Mouse (Mus musculus) MEL (cell line): ENCODE results near the gene Fmnl2. TPM values are rescaled to one million over a fixed set of nuclear protein-coding genes. Genes with fewer than 3 reads are reported as not detected.

Source experiments
- DNase-seq: peaks from one replicate; pipeline ENCODE4 v3.0.0; 2011; ENCODE audit warnings: low read depth, low spot score
- H3K27ac ChIP-seq: 2 replicates; pipeline ENCODE4 v1.5.1; 2012; ENCODE audit warnings: low read depth, mild to moderate bottlenecking, control low read depth, low read length, moderate library complexity; ENCODE audit not compliant: control insufficient read depth
- H3K27me3 ChIP-seq, 2 experiments: fragments of 150-350 bp in 1 of 2; sonication (generic) in 1 of 2; 2 replicates each; pipeline ENCODE4 v1.6.1; 2012; ENCODE audit warnings: low read length in 2 of 2, mild to moderate bottlenecking in 2 of 2, improper control_type of control experiment in 1 of 2, moderate library complexity in 1 of 2; ENCODE audit not compliant: insufficient read depth in 2 of 2, control insufficient read depth in 1 of 2
- H3K36me3 ChIP-seq, 2 experiments: 2 replicates each; pipeline ENCODE4 v1.6.1; 2012 to 2014; ENCODE audit warnings: low read length in 2 of 2, improper control_type of control experiment in 1 of 2, inconsistent platforms in 1 of 2, mild to moderate bottlenecking in 1 of 2; ENCODE audit not compliant: insufficient read depth in 2 of 2, control insufficient read depth in 1 of 2
- H3K4me1 ChIP-seq, 2 experiments: fragments of 150-350 bp in 1 of 2; sonication (generic) in 1 of 2; 2 replicates each; pipeline ENCODE4 v1.6.1; 2012; ENCODE audit warnings: low read length in 2 of 2, improper control_type of control experiment in 1 of 2, mild to moderate bottlenecking in 1 of 2; ENCODE audit not compliant: insufficient read depth in 2 of 2, control insufficient read depth in 1 of 2
- H3K4me3 ChIP-seq, 2 experiments: fragments of 150-350 bp in 1 of 2; sonication (generic) in 1 of 2; 2 replicates each; pipeline ENCODE4 v1.5.1; 2012; ENCODE audit warnings: low read depth in 2 of 2, low read length in 2 of 2, mild to moderate bottlenecking in 2 of 2, moderate library complexity in 2 of 2, control low read depth in 1 of 2, improper control_type of control experiment in 1 of 2; ENCODE audit not compliant: control insufficient read depth in 1 of 2, insufficient read depth in 1 of 2
- H3K79me2 ChIP-seq: 2 replicates; pipeline ENCODE4 v1.6.1; 2012; ENCODE audit warnings: mild to moderate bottlenecking, low read length, moderate library complexity; ENCODE audit not compliant: control insufficient read depth, poor library complexity, insufficient read depth
- H3K9ac ChIP-seq: 2 replicates; pipeline ENCODE4 v1.6.1; 2012; ENCODE audit warnings: low read depth, mild to moderate bottlenecking, control low read depth, low read length, moderate library complexity; ENCODE audit not compliant: control insufficient read depth, poor library complexity, severe bottlenecking
- H3K9me3 ChIP-seq: fragments of 150-350 bp; sonication (generic); replicated peaks from 2 replicates; pipeline ENCODE4 v1.6.1; 2012; ENCODE audit warnings: mild to moderate bottlenecking, low read length, improper control_type of control experiment, moderate library complexity; ENCODE audit not compliant: insufficient read depth
- BHLHE40 ChIP-seq: IDR thresholded peaks from 2 replicates; pipeline ENCODE4 v1.6.1; 2012; ENCODE audit warnings: low read depth, mild to moderate bottlenecking, inconsistent platforms, low read length, improper control_type of control experiment, borderline replicate concordance
- E2F4 ChIP-seq: IDR thresholded peaks from 2 replicates; pipeline ENCODE4 v1.6.1; 2011; ENCODE audit warnings: low read depth, low read length, improper control_type of control experiment, borderline replicate concordance
- ELF1 ChIP-seq: IDR thresholded peaks from 2 replicates; pipeline ENCODE4 v1.6.1; 2014; ENCODE audit warnings: low read depth, mild to moderate bottlenecking, inconsistent platforms, low read length, improper control_type of control experiment, moderate library complexity
- EP300 ChIP-seq, 2 experiments: IDR thresholded peaks; 2 replicates each; pipeline ENCODE4 v1.6.1; 2011; ENCODE audit warnings: improper control_type of control experiment in 2 of 2, low read length in 2 of 2, low read depth in 1 of 2, mild to moderate bottlenecking in 1 of 2
- GATA1 ChIP-seq: IDR thresholded peaks from 2 replicates; pipeline ENCODE4 v1.6.1; 2011; ENCODE audit warnings: low read depth, low read length, improper control_type of control experiment
- HCFC1 ChIP-seq: IDR thresholded peaks from 2 replicates; pipeline ENCODE4 v1.6.1; 2012; ENCODE audit warnings: low read depth, mild to moderate bottlenecking, inconsistent platforms, low read length, improper control_type of control experiment, moderate library complexity
- JUND ChIP-seq: IDR thresholded peaks from 2 replicates; pipeline ENCODE4 v1.6.1; 2011; ENCODE audit warnings: low read depth, mild to moderate bottlenecking, improper control_type of control experiment, low read length
- MAFK ChIP-seq: IDR thresholded peaks from 2 replicates; pipeline ENCODE4 v1.6.1; 2011; ENCODE audit warnings: low read depth, mild to moderate bottlenecking, low read length, improper control_type of control experiment, borderline replicate concordance
- MAX ChIP-seq: IDR thresholded peaks from 2 replicates; pipeline ENCODE4 v1.6.1; 2011; ENCODE audit warnings: low read length, improper control_type of control experiment
- MEF2A ChIP-seq: IDR thresholded peaks from 2 replicates; pipeline ENCODE4 v1.6.1; 2014; ENCODE audit warnings: low read depth, mild to moderate bottlenecking, inconsistent platforms, low read length, improper control_type of control experiment; ENCODE audit not compliant: poor library complexity, insufficient replicate concordance, severe bottlenecking; ENCODE audit errors: extremely low read depth
- MXI1 ChIP-seq: IDR thresholded peaks from 2 replicates; pipeline ENCODE4 v1.6.1; 2011; ENCODE audit warnings: mild to moderate bottlenecking, low read depth, low read length, improper control_type of control experiment
- MYC ChIP-seq: IDR thresholded peaks from 2 replicates; pipeline ENCODE4 v1.6.1; 2011; ENCODE audit warnings: low read depth, mild to moderate bottlenecking, low read length, improper control_type of control experiment, moderate library complexity
- NELFE ChIP-seq: IDR thresholded peaks from 2 replicates; pipeline ENCODE4 v1.6.1; 2011; ENCODE audit warnings: low read depth, low read length, improper control_type of control experiment
- NRF1 ChIP-seq: IDR thresholded peaks from 2 replicates; pipeline ENCODE4 v1.6.1; 2014; ENCODE audit warnings: low read depth, mild to moderate bottlenecking, inconsistent platforms, low read length, improper control_type of control experiment, moderate library complexity; ENCODE audit not compliant: poor library complexity, insufficient read depth, severe bottlenecking
- POLR2A ChIP-seq, 2 experiments: IDR thresholded peaks; 2 replicates each; pipeline ENCODE4 v1.6.1; 2011 to 2012; ENCODE audit warnings: low read length in 2 of 2, mild to moderate bottlenecking in 2 of 2, control low read depth in 1 of 2, improper control_type of control experiment in 1 of 2, low read depth in 1 of 2, moderate library complexity in 1 of 2; ENCODE audit not compliant: control insufficient read depth in 1 of 2, insufficient read depth in 1 of 2, poor library complexity in 1 of 2
- POLR2AphosphoS2 ChIP-seq: IDR thresholded peaks from 2 replicates; pipeline ENCODE4 v1.6.1; 2011; ENCODE audit warnings: low read length, improper control_type of control experiment
- RCOR1 ChIP-seq: IDR thresholded peaks from 2 replicates; pipeline ENCODE4 v1.6.1; 2012; ENCODE audit warnings: low read depth, mild to moderate bottlenecking, inconsistent platforms, low read length, improper control_type of control experiment
- SIN3A ChIP-seq: IDR thresholded peaks from 2 replicates; pipeline ENCODE4 v1.6.1; 2012; ENCODE audit warnings: low read length, improper control_type of control experiment, inconsistent platforms
- TAL1 ChIP-seq: IDR thresholded peaks from 2 replicates; pipeline ENCODE4 v1.6.1; 2012; ENCODE audit warnings: mild to moderate bottlenecking, inconsistent platforms, low read length, moderate library complexity, mixed read lengths
- TBP ChIP-seq: IDR thresholded peaks from 2 replicates; pipeline ENCODE4 v1.8.0; 2011; ENCODE audit warnings: low read depth, low read length, improper control_type of control experiment
- TCF12 ChIP-seq: IDR thresholded peaks from 2 replicates; pipeline ENCODE4 v1.6.1; 2014; ENCODE audit warnings: low read depth, mild to moderate bottlenecking, inconsistent platforms, low read length, improper control_type of control experiment, moderate library complexity
- UBTF ChIP-seq: IDR thresholded peaks from 2 replicates; pipeline ENCODE4 v1.6.1; 2012; ENCODE audit warnings: low read depth, mild to moderate bottlenecking, inconsistent platforms, low read length, improper control_type of control experiment, moderate library complexity, borderline replicate concordance; ENCODE audit not compliant: insufficient read depth
- USF1 ChIP-seq: IDR thresholded peaks from 2 replicates; pipeline ENCODE4 v1.6.1; 2014; ENCODE audit warnings: low read depth, mild to moderate bottlenecking, inconsistent platforms, low read length, improper control_type of control experiment, moderate library complexity
- ZC3H11A ChIP-seq: IDR thresholded peaks from 2 replicates; pipeline ENCODE4 v1.6.1; 2012; ENCODE audit warnings: low read depth, mild to moderate bottlenecking, inconsistent platforms, low read length, improper control_type of control experiment
- ZKSCAN1 ChIP-seq: IDR thresholded peaks from 2 replicates; pipeline ENCODE4 v1.6.1; 2012; ENCODE audit warnings: low read depth, mild to moderate bottlenecking, inconsistent platforms, low read length, improper control_type of control experiment, moderate library complexity
- polyA plus RNA-seq, 2 experiments: library from polyadenylated mRNA; stranded (reverse) in 1 of 2; unstranded in 1 of 2; fragments of >175 nt in 1 of 2; fragments of >200 nt in 1 of 2; gene quantifications; 2 replicates each; pipeline versions ENCODE4 v1.2.1 to v1.2.4; 2012; ENCODE audit warnings: low replicate concordance in 2 of 2, low read depth in 1 of 2; ENCODE audit not compliant: insufficient read length in 2 of 2, insufficient read depth in 1 of 2, missing spikeins in 1 of 2
- total RNA-seq: library from RNA; depleted of rRNA; stranded (reverse); fragments of 300-350 nt; gene quantifications from 2 replicates; pipeline ENCODE4 v1.2.3, GENCODE M21; 2012

The Fmnl2 gene
- total and polyA plus RNA-seq, 3 experiments: not detected

- Histone ChIP-seq H3K27me3 (no peaks in the 10 kb centered on the region), H3K79me2 (no peaks in the 10 kb centered on the region), H3K9ac (no peak overlapping the region), H3K27ac (no peak overlapping the region), H3K4me1 (no peaks in the 10 kb centered on the region), H3K36me3 (no peaks in the 10 kb centered on the region), H3K9me3 (no peaks in the 10 kb centered on the region), H3K4me3 (no peak overlapping the region)
- no peak for TF ChIP-seq UBTF
- TF ChIP-seq HCFC1: no peak
- no peak for TF ChIP-seq RCOR1
- TF ChIP-seq TAL1: no peak
- no peak for TF ChIP-seq TCF12
- TF ChIP-seq MEF2A: no peak
- no peak for DNase-seq
Measured at GRCm38 (mm10) chr2:52981595-52981994, 123.9 kb downstream of the Fmnl2 start.

- TF ChIP-seq POLR2AphosphoS2: no peak
- TF ChIP-seq BHLHE40: no peak
- TF ChIP-seq USF1: no peak
- no peak for TF ChIP-seq TAL1
- TF ChIP-seq ZC3H11A: no peak
- TF ChIP-seq POLR2A (IDR thresholded peaks at IDR 0.05; ENCODE audit: control insufficient read depth in 1 of 2, insufficient read depth in 1 of 2, low read depth in 1 of 2, low read length in 2 of 2, poor library complexity in 1 of 2): no peak
- no peak for TF ChIP-seq SIN3A
- TF ChIP-seq ELF1: no peak
- Histone ChIP-seq H3K4me3 (no peak overlapping the region), H3K9ac (no peak overlapping the region), H3K27ac (no peak overlapping the region), H3K27me3 (no peaks in the 10 kb centered on the region), H3K9me3 (no peaks in the 10 kb centered on the region), H3K79me2 (no peaks in the 10 kb centered on the region), H3K36me3 (no peaks in the 10 kb centered on the region), H3K4me1 (no peaks in the 10 kb centered on the region)
- DNase-seq: no peak
Measured at GRCm38 (mm10) chr2:52982502-52982901, 124.8 kb downstream of the Fmnl2 start.

- Histone ChIP-seq H3K79me2 (no peaks in the 10 kb centered on the region), H3K4me1 (no peaks in the 10 kb centered on the region), H3K9me3 (no peaks in the 10 kb centered on the region), H3K9ac (no peak overlapping the region), H3K27me3 (no peaks in the 10 kb centered on the region)
- TF ChIP-seq MYC (no peak), EP300 (IDR thresholded peaks at IDR 0.05; ENCODE audit: low read depth in 1 of 2, low read length in 2 of 2) (no peak), MXI1 (no peak), NELFE (no peak), JUND (no peak), MAX (no peak), NRF1 (no peak), USF1 (no peak), TBP (no peak), GATA1 (no peak), ZKSCAN1 (no peak), MAFK (no peak), E2F4 (no peak)
- TF ChIP-seq, all 39 proteins: peak for 0
- Histone ChIP-seq H3K4me3 (no peak overlapping the region), H3K27ac (no peak overlapping the region), H3K36me3 (no peaks in the 10 kb centered on the region)
- no peak for DNase-seq
Measured at GRCm38 (mm10) chr2:52984556-52984955, 126.9 kb downstream of the Fmnl2 start.
